Mouse (Mus musculus): ENCODE data around the gene Gpr33. TPM values are rescaled to one million over a fixed set of nuclear protein-coding genes. Genes with fewer than 3 reads are reported as not detected.

Gene Gpr33
- polyA plus RNA-seq, 1 experiment from 2014 or later, result not detected

DNA sequence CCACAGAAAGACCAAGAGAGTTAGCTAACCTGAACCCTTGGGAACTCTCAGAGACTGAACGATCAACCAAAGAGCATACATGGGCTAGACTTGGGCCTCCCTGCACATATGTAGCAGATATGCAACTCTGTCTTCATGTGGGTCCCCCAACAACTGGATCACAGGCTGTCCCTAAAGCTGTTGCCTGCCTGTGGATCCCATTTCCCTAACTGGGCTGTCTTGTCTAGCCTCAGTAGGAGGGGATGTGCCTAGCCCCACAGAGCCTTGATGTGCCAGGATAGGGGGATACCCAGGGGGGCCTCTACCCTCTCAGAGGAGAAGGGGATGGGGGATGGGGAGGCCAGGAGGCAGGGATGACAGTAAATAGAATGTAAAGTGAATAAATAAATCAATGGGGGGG lies 44.2 kb downstream of the Gpr33 start:
- H3K4me3 ChIP-seq, result no peak overlapping the region
- H3K9me3 ChIP-seq, result no peaks in the 10 kb centered on the region
- ATAC-seq (ENCODE audit: insufficient number of reproducible peaks, low FRiP score, low TSS enrichment, low read depth), result no peak
- H3K4me2 ChIP-seq, result no peak overlapping the region
- no peak overlapping the region for H3K9ac ChIP-seq
- H3K27ac ChIP-seq, result no peak overlapping the region
- WGBS, result 96% methylated on average over 1 of the region's 1 CpGs
- H3K27me3 ChIP-seq, result no peaks in the 10 kb centered on the region
- no peaks in the 10 kb centered on the region for H3K36me3 ChIP-seq
- H3K4me1 ChIP-seq, result no peaks in the 10 kb centered on the region; the same call in 1 of the 2 replicates

DNA sequence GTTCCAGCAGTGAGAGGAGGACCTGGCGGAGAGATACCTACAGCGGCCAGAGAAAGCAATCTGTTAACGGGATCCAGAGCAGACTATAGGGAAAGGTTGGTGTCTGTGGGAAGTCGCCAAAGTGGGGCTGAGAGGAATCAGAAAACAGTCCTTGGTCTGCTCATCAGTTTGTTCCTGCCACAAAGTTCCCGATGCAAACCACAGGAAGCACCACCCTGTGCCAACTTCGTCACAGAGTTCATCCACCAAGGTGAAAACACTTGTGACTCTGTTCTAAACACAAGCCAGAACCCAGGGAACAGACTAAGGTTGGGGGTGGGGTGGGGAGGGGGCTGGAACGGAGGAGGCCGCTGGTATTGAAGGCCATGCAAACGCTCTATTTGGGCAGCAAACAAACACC lies 51.3 kb downstream of the Gpr33 start:
- Histone ChIP-seq H3K36me3 (no peaks in the 10 kb centered on the region), H3K9ac (no peak overlapping the region), H3K9me3 (no peaks in the 10 kb centered on the region), H3K27me3 (no peaks in the 10 kb centered on the region), H3K4me3 (no peak overlapping the region), H3K27ac (no peak overlapping the region), H3K4me2 (no peak overlapping the region), H3K4me1 (no peaks in the 10 kb centered on the region)
- no peak for ATAC-seq (ENCODE audit: insufficient number of reproducible peaks, low FRiP score, low TSS enrichment, low read depth)
- 74% methylated on average over 9 of the region's 9 CpGs for WGBS

DNA sequence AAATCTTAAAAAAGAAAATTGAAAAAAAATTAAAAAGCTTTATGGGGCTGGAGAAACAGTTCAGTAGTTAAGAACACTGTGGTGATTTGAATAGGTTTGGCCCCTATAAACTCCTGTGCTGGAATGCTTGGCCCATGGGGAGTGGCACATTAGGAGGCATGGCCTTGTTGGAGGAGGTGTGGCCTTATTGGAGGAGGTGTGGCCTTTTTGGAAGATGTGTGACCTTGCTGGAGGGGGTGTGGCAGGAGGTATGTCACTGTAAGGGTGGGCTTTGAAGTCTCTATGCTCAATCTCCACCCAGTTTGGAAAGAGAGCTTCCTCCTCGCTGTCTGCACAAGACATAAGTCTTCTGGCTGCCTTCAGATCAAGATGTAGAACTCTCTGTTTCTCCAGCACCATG lies 53.5 kb downstream of the Gpr33 start:
- 85% methylated on average over 1 of the region's 1 CpGs for WGBS
- Histone ChIP-seq H3K4me1 (peaks cover 4% of the 10 kb centered on the region; the same call in 1 of the 2 replicates), H3K9ac (no peak overlapping the region), H3K27me3 (no peaks in the 10 kb centered on the region), H3K27ac (no peak overlapping the region), H3K9me3 (no peaks in the 10 kb centered on the region), H3K4me2 (no peak overlapping the region), H3K36me3 (no peaks in the 10 kb centered on the region), H3K4me3 (no peak overlapping the region)
- no peak for ATAC-seq (ENCODE audit: insufficient number of reproducible peaks, low FRiP score, low TSS enrichment, low read depth)

Other genes with a start within 250 kb of the Gpr33 start
- 36.5 and 38.9 TPM in 2 replicates for gene Hectd1, start 198.5 kb downstream of the Gpr33 start, polyA plus RNA-seq (2015; fragmentation: Nextera tagmentation; extraction: Ambion mirVana)
- 10.7 and 12.1 TPM in 2 replicates for gene Heatr5a, start 56.7 kb downstream of the Gpr33 start, polyA plus RNA-seq (2015; fragmentation: Nextera tagmentation; extraction: Ambion mirVana)
- 20.3 and 21.9 TPM in 2 replicates for gene Dtd2, start 21.6 kb downstream of the Gpr33 start, polyA plus RNA-seq (2015; fragmentation: Nextera tagmentation; extraction: Ambion mirVana)
- gene Nubpl, start 69.7 kb upstream of the Gpr33 start, polyA plus RNA-seq (2015; fragmentation: Nextera tagmentation; extraction: Ambion mirVana), result 8.6 and 9.5 TPM in 2 replicates